Mouse (Mus musculus): ENCODE measurements around the gene Pnmal2.

Gene Pnmal2

DNA sequence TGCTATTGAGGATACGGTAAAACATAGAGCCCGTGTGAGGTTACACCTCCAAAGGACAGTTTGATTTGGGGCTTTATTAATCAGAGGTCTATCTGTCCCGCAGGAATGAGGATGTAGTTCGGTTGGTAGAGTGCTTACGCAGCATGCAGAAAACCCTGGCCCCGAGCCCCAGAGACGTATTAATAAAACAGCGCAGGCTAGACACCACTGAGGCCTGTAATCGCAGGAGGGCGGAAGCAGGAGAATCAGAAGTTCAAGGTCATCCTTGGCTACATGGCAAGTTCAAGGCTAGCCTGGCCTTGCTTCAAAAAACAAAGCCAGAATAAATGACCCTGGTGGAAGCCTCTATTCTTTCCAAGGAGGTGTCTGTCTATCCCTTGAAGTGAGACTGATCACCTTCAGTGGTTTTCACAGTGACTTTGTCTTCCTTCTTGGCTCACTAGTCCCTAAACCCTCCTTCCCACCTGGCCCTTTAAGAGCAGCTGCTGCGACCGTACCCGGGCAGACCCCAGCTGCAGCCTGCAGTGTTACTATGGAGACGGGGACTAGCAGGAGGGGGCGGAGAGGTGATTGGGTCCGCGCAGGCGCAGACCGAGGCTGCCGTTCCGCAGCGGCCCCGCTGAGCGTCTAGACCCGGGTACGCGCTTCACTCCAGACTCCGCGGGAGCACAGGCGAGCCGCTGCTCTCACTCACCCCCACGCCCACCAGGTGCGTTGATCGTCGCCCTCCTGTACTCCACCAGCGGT is at the start of gene Pnmal2:
TSS of gene Pnmal2 (plus strand) at position 622 of the 747 bp plus-strand sequence.
- DNase-seq (ENCODE audit: inconsistent ontology term), result peak; percentile 87

DNA sequence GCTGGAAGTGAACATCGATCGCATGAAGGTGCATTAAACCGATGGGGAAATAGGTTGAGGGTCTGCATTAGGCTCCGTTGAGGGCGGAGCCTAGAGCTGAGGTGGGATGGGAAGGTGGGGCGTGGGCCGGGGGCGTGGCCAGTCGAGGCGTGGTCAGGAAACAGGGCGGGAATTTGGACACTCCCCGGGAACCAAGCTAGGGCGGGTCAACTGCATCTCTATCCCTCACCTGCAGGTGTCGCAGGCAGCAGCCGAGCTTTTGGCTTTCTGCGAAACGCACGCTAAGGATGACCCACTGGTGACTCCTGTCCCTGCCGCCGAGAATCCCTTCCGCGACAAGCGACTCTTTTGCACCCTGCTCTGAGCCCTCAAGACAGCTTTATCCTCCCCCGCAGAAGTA is 49.5 kb upstream of the Pnmal2 start:
- DNase-seq (ENCODE audit: inconsistent ontology term), result peak; percentile 73

- DNase-seq (ENCODE audit: inconsistent ontology term), result no peak
Observed at GRCm38 (mm10) chr7:16895511-16895910, 49.0 kb upstream of the Pnmal2 start.

GRCm38 (mm10) chr7:16900526-16900925 is 44.0 kb upstream of the Pnmal2 start:
- DNase-seq (ENCODE audit: inconsistent ontology term), result no peak

GRCm38 (mm10) chr7:16903439-16903955 is 41.0 kb upstream of the Pnmal2 start:
- no peak for DNase-seq (ENCODE audit: inconsistent ontology term)

DNA sequence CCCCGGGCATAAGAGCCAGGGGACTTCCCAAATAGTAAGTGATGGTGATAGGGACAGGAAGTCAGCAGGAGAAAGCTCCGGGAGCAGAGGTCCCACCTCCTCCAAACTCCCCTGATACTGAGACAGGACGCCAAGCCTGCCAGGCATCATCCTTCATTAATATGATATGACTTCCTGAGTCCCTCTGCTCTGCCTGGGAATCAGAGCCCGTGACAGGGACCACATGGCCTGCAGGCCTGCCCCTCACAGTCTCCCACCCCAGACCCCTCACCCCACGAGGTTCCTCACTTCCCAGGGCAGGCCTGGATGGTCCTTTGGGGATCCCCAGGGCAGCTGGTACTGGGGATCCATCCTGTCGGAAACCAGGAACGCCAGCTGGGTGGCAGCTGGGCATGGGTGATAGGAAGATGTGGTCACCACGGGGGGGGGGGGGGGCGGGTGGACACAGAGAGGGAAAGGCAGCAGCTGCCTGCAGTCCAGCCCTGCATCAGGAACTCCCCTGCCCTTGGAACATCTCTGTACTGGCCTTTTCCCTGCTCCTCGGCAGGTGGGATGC is 40.3 kb upstream of the Pnmal2 start:
- DNase-seq (ENCODE audit: inconsistent ontology term), result no peak

GRCm38 (mm10) chr7:16905491-16906021 is 38.9 kb upstream of the Pnmal2 start:
- no peak for DNase-seq (ENCODE audit: inconsistent ontology term)

- no peak for DNase-seq (ENCODE audit: inconsistent ontology term)
Observed at GRCm38 (mm10) chr7:16906281-16906680, 38.2 kb upstream of the Pnmal2 start, which contains the start of gene Ptgir. TSS of gene Ptgir (plus strand) at chr7:16906490.

- DNase-seq (ENCODE audit: inconsistent ontology term), result no peak
Observed at GRCm38 (mm10) chr7:16906889-16907559, 37.5 kb upstream of the Pnmal2 start.

DNA sequence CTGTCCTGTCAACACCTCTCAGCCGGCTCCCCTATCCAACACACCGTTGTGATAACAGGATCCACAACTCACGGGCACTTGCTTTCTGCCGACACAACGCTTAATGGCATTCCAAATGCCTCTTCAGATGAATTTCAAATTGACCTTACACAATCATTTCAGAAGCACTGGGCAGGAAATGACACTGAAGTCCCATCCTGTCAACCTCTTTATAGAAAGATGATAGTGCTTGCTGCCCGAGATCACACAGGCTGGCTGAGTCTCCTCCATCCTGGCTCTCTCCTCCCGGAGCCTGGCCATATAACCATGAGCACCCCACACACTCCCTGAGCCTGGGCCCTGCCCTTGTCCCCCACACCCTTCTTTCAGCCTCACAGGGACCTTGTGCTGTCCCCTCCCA is 36.6 kb upstream of the Pnmal2 start:
- no peak for DNase-seq (ENCODE audit: inconsistent ontology term)

DNA sequence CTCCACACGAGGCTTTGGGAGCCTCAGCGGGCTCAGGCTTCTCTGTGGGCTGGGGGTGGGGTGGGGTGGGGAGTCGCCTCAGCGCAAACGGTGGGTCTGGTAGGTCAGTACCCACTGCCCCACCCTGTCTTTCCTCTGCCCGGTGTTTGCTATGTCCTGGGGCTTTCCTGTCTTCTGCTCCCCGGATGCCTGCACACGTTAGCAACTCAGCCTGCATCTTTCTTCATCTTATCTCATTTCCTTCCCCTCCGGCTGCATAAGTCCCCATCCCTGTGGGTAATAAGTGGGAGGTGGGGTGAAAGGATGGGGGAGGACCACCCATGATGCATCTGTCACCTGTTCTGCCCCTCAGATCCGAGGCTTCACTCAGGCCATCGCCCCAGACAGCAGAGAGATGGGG is 36.1 kb upstream of the Pnmal2 start:
- no peak for DNase-seq (ENCODE audit: inconsistent ontology term)

- no peak for DNase-seq (ENCODE audit: inconsistent ontology term)
Observed at GRCm38 (mm10) chr7:16908859-16909258, 35.6 kb upstream of the Pnmal2 start.

DNA sequence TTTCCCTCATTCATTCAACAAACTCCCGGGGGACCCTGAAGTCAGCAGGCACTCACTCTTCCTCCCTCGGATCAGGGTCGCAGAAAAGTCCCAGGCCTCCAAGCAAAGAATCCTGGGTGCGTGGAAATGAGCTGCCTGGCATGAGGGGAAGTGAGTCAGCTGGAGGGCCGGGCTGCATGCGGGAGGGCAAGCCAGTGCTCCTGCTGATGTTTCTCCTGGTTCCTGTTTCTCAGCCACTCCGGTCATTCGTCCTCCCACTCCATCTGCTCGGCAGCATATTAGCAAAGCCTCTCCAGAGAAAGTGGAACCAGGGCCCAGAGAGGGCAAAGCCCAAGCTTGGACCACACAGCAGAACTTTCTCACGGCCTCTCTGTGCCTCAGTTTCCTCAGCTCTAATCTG is 34.6 kb upstream of the Pnmal2 start:
- no peak for DNase-seq (ENCODE audit: inconsistent ontology term)

- no peak for DNase-seq (ENCODE audit: inconsistent ontology term)
Observed at GRCm38 (mm10) chr7:16911904-16912303, 32.6 kb upstream of the Pnmal2 start.

- no peak for DNase-seq (ENCODE audit: inconsistent ontology term)
Observed at GRCm38 (mm10) chr7:16912360-16912759, 32.1 kb upstream of the Pnmal2 start.

GRCm38 (mm10) chr7:16913806-16914452 is 30.6 kb upstream of the Pnmal2 start:
- DNase-seq (ENCODE audit: inconsistent ontology term), result peak; percentile 54

DNA sequence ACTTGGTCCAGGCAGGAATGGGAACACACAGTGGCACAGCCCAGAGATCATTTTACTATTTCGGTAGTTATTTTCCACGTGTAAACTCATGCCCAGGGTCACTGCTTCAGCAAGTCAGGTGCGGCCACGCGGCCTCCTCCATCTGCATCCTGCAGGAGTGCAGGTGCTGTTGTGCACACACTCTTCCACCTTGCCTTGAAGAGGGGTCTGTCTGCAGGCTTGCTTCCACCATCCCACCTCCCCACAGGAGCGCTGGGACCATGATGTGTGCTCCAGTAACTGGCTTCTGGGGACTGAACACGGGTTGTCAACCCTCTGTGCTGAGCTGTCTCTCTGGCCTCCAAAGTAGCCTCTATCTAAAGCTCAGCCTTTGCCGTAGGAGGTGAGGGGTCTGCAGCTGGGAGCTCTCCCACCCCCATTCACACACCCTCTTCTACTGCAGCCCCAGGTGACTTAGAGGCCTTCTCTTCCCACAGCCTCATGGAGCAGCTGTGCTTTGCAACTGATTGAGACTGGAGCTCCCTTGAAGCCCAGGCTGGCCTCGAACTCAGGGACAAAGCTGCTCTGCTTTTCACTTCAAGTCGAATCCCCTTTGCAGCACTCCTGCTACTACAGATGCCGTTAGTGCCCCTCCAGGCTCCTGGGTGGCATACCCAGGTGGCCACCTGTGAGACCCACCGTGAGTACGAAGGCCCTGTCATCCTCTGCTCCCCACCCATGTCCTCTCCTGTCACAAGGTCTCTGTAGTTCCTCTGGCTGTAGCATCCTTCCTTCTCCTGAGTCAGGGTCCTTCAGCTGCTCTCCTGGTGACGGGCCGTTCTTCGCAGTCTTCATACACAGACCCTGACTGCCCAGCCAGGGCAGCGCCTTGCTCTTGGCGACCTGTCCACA is 29.8 kb upstream of the Pnmal2 start:
- no peak for DNase-seq (ENCODE audit: inconsistent ontology term)

- DNase-seq (ENCODE audit: inconsistent ontology term), result no peak
Observed at GRCm38 (mm10) chr7:16915461-16916340, 28.8 kb upstream of the Pnmal2 start.

DNA sequence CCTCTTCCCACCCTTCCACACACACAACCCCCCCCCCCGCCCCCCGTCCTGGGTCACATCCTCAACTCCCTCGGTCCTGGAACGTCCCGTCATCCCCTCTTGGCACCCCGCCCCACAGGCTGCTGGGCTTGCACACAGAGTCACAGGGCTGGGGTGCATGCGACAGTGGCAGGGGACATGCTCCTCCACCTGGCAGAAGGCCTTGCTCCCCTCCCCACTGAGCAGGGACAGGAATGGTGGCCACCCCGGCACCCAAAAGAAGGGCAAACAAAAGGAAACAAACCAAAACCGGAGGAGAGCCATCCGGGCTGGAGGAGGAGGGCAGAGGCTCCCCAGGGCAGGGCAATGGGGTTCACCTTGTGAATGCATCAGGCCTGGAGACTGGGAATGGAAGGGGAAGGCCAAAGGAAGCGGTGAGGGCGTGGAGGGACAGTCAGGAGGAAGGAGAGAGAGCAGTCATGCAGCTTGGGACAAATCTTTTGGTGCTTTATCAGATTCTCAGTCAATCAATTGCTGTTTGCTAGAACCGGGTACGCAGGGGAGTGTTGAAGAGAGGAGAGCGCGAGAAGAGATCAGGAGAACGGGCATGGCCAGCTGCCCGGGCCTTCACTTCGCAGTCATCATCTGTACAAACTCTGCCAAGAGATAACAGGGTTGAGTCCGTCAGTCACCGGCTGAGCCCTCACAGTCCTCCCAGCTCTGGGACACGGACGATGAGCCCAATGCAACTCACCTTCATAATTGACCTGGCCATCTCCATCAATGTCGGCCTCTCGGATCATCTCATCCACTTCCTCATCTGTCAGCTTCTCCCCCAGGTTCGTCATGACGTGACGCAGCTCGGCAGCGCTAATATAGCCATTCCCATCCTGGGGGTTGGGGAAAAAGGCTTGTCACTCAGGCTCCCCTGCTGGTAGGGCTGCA is 27.9 kb upstream of the Pnmal2 start:
- DNase-seq (ENCODE audit: inconsistent ontology term), result no peak

Measured in Muller cell, postnatal 12 days (primary cell).